Mouse (Mus musculus): ENCODE results near the gene Olfr1242.

- no peak for TF ChIP-seq EP300 (optimal IDR thresholded peaks at IDR 0.05)
- TF ChIP-seq CTCF (IDR thresholded peaks at IDR 0.05; ENCODE audit: low read depth): no peak
Observed at GRCm38 (mm10) chr2:89442900-89443299, 55.2 kb downstream of the Olfr1242 start, which contains the start of gene Olfr1240.
